Mouse (Mus musculus): ENCODE results near the gene Coq8a. TPM values are rescaled to one million over a fixed set of nuclear protein-coding genes. Genes with fewer than 3 reads are reported as not detected.

Coq8a gene
- total and polyA plus RNA-seq, 2 experiments from 2014 or later = 148 to 231 TPM

DNA sequence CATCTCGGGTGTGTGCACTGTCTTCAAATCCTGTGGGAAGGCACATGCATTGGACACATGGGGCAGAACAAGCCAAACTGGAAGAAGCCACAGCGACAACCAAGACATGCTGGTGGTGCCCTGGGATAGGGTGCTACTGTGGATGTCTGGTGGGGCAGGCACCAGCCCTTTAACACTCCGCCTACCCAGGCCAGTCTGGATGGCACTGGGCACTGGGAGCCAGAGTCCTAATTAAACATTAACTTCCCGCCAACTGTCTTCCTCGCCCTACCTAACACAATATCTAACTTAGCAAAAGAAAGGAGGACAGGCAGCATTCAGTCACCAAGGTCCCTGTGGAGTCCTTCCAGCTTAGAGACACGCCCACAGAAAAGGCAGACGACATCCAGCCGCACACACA is 23.8 kb downstream of the Coq8a start:
- H3K4me1 ChIP-seq (ENCODE audit: control insufficient read depth, insufficient read depth) = peaks cover 16% of the 10 kb centered on the region; the same call in 1 of the 2 replicates
- WGBS = 53% methylated on average over 8 of the region's 8 CpGs
- peak overlapping the region; percentile 46 for H3K27ac ChIP-seq (ENCODE audit: low read depth)
- H3K4me3 ChIP-seq (ENCODE audit: low read depth, low read length) = no peak overlapping the region
- no peaks in the 10 kb centered on the region for H3K27me3 ChIP-seq (ENCODE audit: control insufficient read depth, insufficient read depth, low read length)
- DNase-seq (ENCODE audit: low spot score) = no peak
- no peak overlapping the region for H3K4me2 ChIP-seq (ENCODE audit: low read depth, low read length)
- TF ChIP-seq EP300 (IDR thresholded peaks at IDR 0.05; ENCODE audit: low read depth) (no peak), CTCF (IDR thresholded peaks at IDR 0.05; ENCODE audit: low read depth) (no peak)
- H3K9ac ChIP-seq (replicated peaks; ENCODE audit: low read depth, low read length) = no peak overlapping the region
- ATAC-seq (ENCODE audit: insufficient read depth, low read depth) = no peak
- peaks cover 49% of the 10 kb centered on the region for H3K36me3 ChIP-seq (replicated peaks; ENCODE audit: control insufficient read depth, insufficient read depth, low read length)
- no peaks in the 10 kb centered on the region for H3K9me3 ChIP-seq (replicated peaks; ENCODE audit: control insufficient read depth, low read length)

DNA sequence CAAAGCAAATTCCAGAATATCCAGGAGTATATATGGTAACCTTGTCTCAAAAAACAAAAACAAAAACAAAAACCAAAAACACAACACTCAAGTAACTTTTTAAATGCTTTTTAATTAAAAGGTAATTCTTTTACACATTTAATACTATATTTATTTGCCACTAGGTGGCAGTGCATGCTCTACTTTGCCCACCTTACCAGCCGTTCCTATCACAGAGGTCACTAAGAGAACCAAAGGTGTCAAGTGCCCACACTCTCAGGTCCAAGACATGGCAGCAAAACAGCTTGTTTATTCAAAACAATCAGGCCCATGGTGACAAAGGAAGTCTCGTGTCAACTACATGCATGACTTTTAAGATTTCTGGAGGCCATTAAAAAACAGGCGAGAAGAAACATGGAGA is 24.2 kb downstream of the Coq8a start:
- Histone ChIP-seq H3K27ac (ENCODE audit: low read depth) (peak overlapping the region; percentile 46; the same call in 1 of the 2 replicates), H3K4me1 (ENCODE audit: control insufficient read depth, insufficient read depth) (peaks cover 16% of the 10 kb centered on the region; the same call in 1 of the 2 replicates), H3K9ac (replicated peaks; ENCODE audit: low read depth, low read length) (no peak overlapping the region), H3K9me3 (replicated peaks; ENCODE audit: control insufficient read depth, low read length) (no peaks in the 10 kb centered on the region), H3K27me3 (ENCODE audit: control insufficient read depth, insufficient read depth, low read length) (no peaks in the 10 kb centered on the region), H3K36me3 (replicated peaks; ENCODE audit: control insufficient read depth, insufficient read depth, low read length) (peaks cover 54% of the 10 kb centered on the region), H3K4me2 (ENCODE audit: low read depth, low read length) (no peak overlapping the region), H3K4me3 (ENCODE audit: low read depth, low read length) (no peak overlapping the region)
- ATAC-seq (ENCODE audit: insufficient read depth, low read depth) (peak; percentile 45; the same call in 1 of the 2 replicates), DNase-seq (ENCODE audit: low spot score) (peak; percentile 84)
- peak; percentile 56 for TF ChIP-seq CTCF (IDR thresholded peaks at IDR 0.05; ENCODE audit: low read depth)
- TF ChIP-seq EP300 (IDR thresholded peaks at IDR 0.05; ENCODE audit: low read depth) = no peak
- WGBS = 36% methylated on average over 3 of the region's 3 CpGs

DNA sequence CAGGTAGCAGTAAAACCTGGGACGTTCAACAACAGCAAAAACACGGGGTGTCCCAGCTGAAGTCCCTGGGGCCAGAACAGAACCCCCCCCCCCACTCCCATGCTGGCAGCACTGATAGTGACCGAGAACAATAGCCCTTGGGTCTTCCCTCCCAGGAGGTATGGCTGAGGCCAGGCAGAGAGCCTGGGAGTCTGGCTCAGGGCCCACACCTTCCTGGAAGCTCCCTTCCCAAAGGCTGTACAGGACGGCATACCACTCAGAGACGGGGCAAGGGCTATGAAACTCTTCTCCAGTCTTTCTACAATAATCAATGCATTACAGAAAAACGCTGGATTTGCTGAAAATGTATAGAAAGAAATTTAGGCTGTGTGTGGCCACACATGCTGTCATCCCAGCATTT is 24.7 kb downstream of the Coq8a start:
- Histone ChIP-seq H3K9ac (replicated peaks; ENCODE audit: low read depth, low read length) (no peak overlapping the region), H3K27me3 (ENCODE audit: control insufficient read depth, insufficient read depth, low read length) (no peaks in the 10 kb centered on the region), H3K4me2 (ENCODE audit: low read depth, low read length) (no peak overlapping the region), H3K4me3 (ENCODE audit: low read depth, low read length) (no peak overlapping the region), H3K9me3 (replicated peaks; ENCODE audit: control insufficient read depth, low read length) (no peaks in the 10 kb centered on the region), H3K36me3 (replicated peaks; ENCODE audit: control insufficient read depth, insufficient read depth, low read length) (peaks cover 58% of the 10 kb centered on the region), H3K4me1 (ENCODE audit: control insufficient read depth, insufficient read depth) (peaks cover 16% of the 10 kb centered on the region; the same call in 1 of the 2 replicates), H3K27ac (ENCODE audit: low read depth) (no peak overlapping the region)
- DNase-seq (ENCODE audit: low spot score) (no peak), ATAC-seq (ENCODE audit: insufficient read depth, low read depth) (no peak)
- 34% methylated on average over 6 of the region's 6 CpGs for WGBS
- TF ChIP-seq CTCF (IDR thresholded peaks at IDR 0.05; ENCODE audit: low read depth) = no peak
- no peak for TF ChIP-seq EP300 (IDR thresholded peaks at IDR 0.05; ENCODE audit: low read depth)

DNA sequence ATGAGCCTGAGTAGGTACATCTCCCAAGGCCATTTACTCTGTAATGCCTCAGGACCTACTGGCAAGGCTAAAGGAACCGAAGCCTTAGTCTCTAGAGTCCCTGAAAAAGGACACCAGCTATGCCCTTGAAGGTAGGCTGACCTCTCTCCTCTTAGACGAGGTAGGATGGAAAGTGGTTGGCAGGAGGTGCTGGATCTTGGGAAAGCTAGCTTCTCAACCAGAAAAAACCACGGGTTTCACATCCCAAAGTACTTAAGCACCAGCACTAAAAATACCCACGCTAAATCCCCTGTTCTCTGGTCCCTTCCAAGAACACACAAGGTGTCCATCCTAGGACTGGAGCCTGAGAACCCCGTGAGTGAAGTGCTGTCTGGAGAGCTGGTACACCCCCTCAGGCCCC is 26.4 kb downstream of the Coq8a start:
- TF ChIP-seq CTCF (IDR thresholded peaks at IDR 0.05; ENCODE audit: low read depth) (no peak), EP300 (IDR thresholded peaks at IDR 0.05; ENCODE audit: low read depth) (no peak)
- DNase-seq (ENCODE audit: low spot score) (no peak), ATAC-seq (ENCODE audit: insufficient read depth, low read depth) (no peak)
- WGBS = 62% methylated on average over 5 of the region's 5 CpGs
- H3K27ac ChIP-seq (ENCODE audit: low read depth) = no peak overlapping the region
- no peak overlapping the region for H3K4me2 ChIP-seq (ENCODE audit: low read depth, low read length)
- H3K4me1 ChIP-seq (ENCODE audit: control insufficient read depth, insufficient read depth) = peaks cover 7% of the 10 kb centered on the region; the same call in 1 of the 2 replicates
- H3K27me3 ChIP-seq (ENCODE audit: control insufficient read depth, insufficient read depth, low read length) = no peaks in the 10 kb centered on the region
- H3K4me3 ChIP-seq (ENCODE audit: low read depth, low read length) = no peak overlapping the region
- peaks cover 62% of the 10 kb centered on the region for H3K36me3 ChIP-seq (replicated peaks; ENCODE audit: control insufficient read depth, insufficient read depth, low read length)
- no peaks in the 10 kb centered on the region for H3K9me3 ChIP-seq (replicated peaks; ENCODE audit: control insufficient read depth, low read length)
- no peak overlapping the region for H3K9ac ChIP-seq (replicated peaks; ENCODE audit: low read depth, low read length)

DNA sequence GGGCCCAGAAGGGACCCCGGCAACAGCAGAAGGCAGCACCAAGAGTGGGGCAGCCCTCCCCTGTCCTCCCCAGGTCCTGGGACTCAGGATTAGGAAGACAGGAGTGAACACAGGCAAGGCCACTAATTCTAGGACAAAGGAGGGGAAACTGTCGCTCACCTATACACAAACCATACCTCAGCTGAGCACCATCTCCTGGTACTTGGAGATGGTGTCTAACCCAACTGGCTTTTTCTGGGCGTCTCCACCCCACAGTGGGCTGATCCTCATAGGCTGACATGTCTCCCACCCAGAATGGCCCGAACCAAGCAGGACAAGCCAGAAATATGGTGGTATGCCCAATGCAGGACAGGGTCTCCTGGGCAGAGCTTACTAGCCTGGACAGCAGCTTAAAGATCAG is 26.8 kb downstream of the Coq8a start:
- ATAC-seq (ENCODE audit: insufficient read depth, low read depth) (no peak), DNase-seq (ENCODE audit: low spot score) (no peak)
- no peak overlapping the region for H3K9ac ChIP-seq (replicated peaks; ENCODE audit: low read depth, low read length)
- TF ChIP-seq EP300 (IDR thresholded peaks at IDR 0.05; ENCODE audit: low read depth) (no peak), CTCF (IDR thresholded peaks at IDR 0.05; ENCODE audit: low read depth) (no peak)
- whole genome bisulfite sequencing = 85% methylated on average over 4 of the region's 4 CpGs
- H3K27me3 ChIP-seq (ENCODE audit: control insufficient read depth, insufficient read depth, low read length) = no peaks in the 10 kb centered on the region
- H3K4me2 ChIP-seq (ENCODE audit: low read depth, low read length) = no peak overlapping the region
- H3K4me3 ChIP-seq (ENCODE audit: low read depth, low read length) = no peak overlapping the region
- no peak overlapping the region for H3K27ac ChIP-seq (ENCODE audit: low read depth)
- peaks cover 66% of the 10 kb centered on the region for H3K36me3 ChIP-seq (replicated peaks; ENCODE audit: control insufficient read depth, insufficient read depth, low read length)
- no peaks in the 10 kb centered on the region for H3K9me3 ChIP-seq (replicated peaks; ENCODE audit: control insufficient read depth, low read length)
- peaks cover 7% of the 10 kb centered on the region; the same call in 1 of the 2 replicates for H3K4me1 ChIP-seq (ENCODE audit: control insufficient read depth, insufficient read depth)

DNA sequence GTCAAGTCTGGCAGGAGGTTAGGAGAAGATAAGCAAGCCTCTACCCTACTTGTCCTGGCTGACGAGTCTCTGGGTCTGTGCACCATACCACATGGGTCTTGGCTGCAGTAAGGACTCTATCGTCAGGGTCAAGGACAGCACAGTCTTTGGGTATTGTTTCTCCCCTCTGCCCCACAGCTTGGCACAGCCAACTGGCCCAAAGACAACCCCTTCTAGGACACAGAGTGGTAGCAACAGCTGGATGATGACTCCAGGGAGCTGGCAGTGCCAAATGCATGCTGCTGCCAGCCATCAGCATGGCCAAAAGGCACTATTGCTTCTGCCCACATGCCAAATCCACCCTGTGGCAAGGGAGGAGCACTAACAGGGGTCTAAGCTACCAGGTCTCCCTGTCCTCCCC is 27.5 kb downstream of the Coq8a start:
- Histone ChIP-seq H3K9me3 (replicated peaks; ENCODE audit: control insufficient read depth, low read length) (no peaks in the 10 kb centered on the region), H3K9ac (replicated peaks; ENCODE audit: low read depth, low read length) (no peak overlapping the region), H3K27me3 (ENCODE audit: control insufficient read depth, insufficient read depth, low read length) (no peaks in the 10 kb centered on the region), H3K4me2 (ENCODE audit: low read depth, low read length) (no peak overlapping the region), H3K27ac (ENCODE audit: low read depth) (no peak overlapping the region), H3K4me1 (ENCODE audit: control insufficient read depth, insufficient read depth) (peaks cover 7% of the 10 kb centered on the region; the same call in 1 of the 2 replicates), H3K4me3 (ENCODE audit: low read depth, low read length) (no peak overlapping the region), H3K36me3 (replicated peaks; ENCODE audit: control insufficient read depth, insufficient read depth, low read length) (peaks cover 71% of the 10 kb centered on the region)
- WGBS = 39% methylated on average over 2 of the region's 2 CpGs
- TF ChIP-seq CTCF (IDR thresholded peaks at IDR 0.05; ENCODE audit: low read depth) (no peak), EP300 (IDR thresholded peaks at IDR 0.05; ENCODE audit: low read depth) (no peak)
- DNase-seq (ENCODE audit: low spot score) = no peak
- ATAC-seq (ENCODE audit: insufficient read depth, low read depth) = no peak
